Mouse (Mus musculus): ENCODE results near the gene 1110004F10Rik.

- no peak for TF ChIP-seq CTCF (IDR thresholded peaks at IDR 0.05; ENCODE audit: control insufficient read depth, insufficient read depth, insufficient replicate concordance, low read depth, low read length)
- TF ChIP-seq POLR2A (IDR thresholded peaks at IDR 0.05; ENCODE audit: control insufficient read depth, low read depth, low read length), result no peak
Observed at GRCm38 (mm10) chr7:116119306-116119857, 80.2 kb downstream of the 1110004F10Rik start.

Data from testis, adult 2 months (tissue).